Mouse (Mus musculus) testis, adult 2 months (tissue): ENCODE results near the gene Gm20388.

Experiments
- CTCF ChIP-seq: fragments of 200-500 bp; IDR thresholded peaks from 2 replicates; pipeline ENCODE4 v1.5.1; 2012; ENCODE audit warnings: low read depth, mild to moderate bottlenecking, inconsistent platforms, low read length, moderate library complexity; ENCODE audit not compliant: control insufficient read depth, insufficient read depth, insufficient replicate concordance
- POLR2A ChIP-seq: fragments of 200-500 bp; IDR thresholded peaks from 2 replicates; pipeline ENCODE4 v1.6.1; 2012; ENCODE audit warnings: low read depth, mild to moderate bottlenecking, inconsistent platforms, low read length, moderate library complexity; ENCODE audit not compliant: control insufficient read depth

- TF ChIP-seq CTCF (no peak), POLR2A (no peak)
Observed at GRCm38 (mm10) chr8:123761883-123762270, 3851.2 kb downstream of the Gm20388 start.
